Mouse (Mus musculus) gonadal fat pad, adult 2 months (tissue): ENCODE measurements around the gene Zfp369. TPM values are rescaled to one million over a fixed set of nuclear protein-coding genes. Genes with fewer than 3 reads are reported as not detected.
A peak's percentile ranks its signal among the peaks of the same experiment; 100 is the strongest.
"Not testable (repeated sequence)": the region's sequence is repeated elsewhere in the genome, so short reads cannot be mapped to it uniquely, and the experiment has no call there.

Experiments
- DNase-seq: peaks from one replicate; pipeline ENCODE4 v3.0.0-alpha.2; 2012; ENCODE audit warnings: low read depth
- polyA plus RNA-seq: library from polyadenylated mRNA; depleted of rRNA; stranded (reverse); fragments of >200 nt; gene quantifications from 2 replicates; pipeline ENCODE4 v1.2.3, GENCODE M21; 2012; rRNA removed

Zfp369 gene
- 14.3 and 15.1 TPM in 2 replicates for polyA plus RNA-seq

DNA sequence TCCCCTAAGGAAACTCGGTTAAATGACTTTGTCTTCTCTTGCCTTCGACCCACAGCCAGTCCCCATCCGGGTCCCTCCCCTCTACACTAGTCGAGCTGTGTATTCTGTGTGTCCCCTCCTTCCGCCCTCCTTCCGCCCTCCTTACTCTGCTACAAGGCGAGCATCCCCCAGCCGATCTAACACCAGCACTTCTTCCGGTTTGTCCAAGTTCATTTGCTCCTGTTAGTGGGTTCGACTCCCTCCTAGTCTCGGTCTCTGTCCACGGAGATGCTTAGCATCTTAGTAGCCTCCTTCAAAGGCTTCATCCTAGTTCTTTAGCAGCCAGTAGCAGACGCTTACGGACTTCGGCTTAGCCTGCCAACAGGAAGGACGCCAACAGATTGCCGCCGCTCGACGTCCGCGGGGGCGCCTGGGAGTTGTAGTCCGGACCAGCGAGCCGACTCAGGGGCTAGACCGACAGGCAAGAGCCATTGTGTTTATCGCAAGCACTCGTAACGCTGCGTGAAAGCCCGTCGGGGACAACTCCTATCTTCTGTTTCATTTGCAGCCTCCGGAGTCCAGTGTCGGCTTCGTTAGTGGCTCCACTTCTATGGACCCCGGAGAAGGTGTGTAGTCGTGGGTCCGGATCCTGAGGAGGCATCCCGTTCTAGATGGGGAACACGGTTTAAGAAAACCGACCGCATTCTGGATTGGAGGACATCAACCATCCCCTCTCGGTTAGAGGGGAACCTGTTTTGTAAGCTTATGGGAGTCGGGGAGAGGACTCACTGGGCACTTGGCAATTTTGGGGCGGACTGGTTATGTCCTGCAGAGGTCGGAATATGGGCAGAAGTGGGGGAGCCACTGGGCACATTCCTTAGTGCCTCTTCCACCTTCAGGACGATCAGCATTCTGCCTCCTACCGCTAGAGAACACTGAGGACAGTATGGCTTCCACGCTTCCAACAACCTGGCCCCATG lies at the start of gene Zfp369:
Gene Zfp369 (plus strand): TSS at position 432 of the 959 bp plus-strand sequence.
- peak; percentile 61 for DNase-seq

- DNase-seq = no peak
Observed at GRCm38 (mm10) chr13:65237211-65237610, 41.4 kb upstream of the Zfp369 start.

DNA sequence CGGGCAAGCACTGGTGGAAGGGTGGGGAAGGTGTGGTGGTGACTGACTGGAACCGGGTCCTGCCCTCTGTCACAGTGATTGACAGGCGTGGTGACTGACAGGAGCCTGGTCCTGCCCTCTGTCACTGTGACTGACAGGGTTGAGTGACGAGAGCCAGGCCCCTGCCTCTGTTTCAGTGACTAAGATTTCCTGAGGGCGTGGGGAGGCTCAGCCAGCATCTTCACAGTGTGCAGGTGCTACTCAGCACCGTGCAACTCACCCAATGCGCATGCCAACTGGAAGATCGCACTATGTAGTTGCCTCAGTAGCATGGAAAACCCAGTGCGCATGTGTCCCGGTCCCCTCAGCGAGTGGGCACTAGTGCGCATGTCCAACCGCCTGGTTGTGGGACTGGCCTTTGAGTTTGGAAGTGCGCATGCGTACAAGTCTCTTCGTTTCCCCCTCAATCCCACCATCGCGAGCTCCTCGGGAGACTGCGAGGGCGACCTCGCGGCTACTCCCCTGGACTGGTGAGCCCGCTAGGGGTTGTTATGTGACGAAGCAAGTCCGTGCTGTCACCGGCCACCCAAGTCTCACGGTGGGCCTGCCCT lies 38.0 kb upstream of the Zfp369 start:
- peak; percentile 75 for DNase-seq

DNA sequence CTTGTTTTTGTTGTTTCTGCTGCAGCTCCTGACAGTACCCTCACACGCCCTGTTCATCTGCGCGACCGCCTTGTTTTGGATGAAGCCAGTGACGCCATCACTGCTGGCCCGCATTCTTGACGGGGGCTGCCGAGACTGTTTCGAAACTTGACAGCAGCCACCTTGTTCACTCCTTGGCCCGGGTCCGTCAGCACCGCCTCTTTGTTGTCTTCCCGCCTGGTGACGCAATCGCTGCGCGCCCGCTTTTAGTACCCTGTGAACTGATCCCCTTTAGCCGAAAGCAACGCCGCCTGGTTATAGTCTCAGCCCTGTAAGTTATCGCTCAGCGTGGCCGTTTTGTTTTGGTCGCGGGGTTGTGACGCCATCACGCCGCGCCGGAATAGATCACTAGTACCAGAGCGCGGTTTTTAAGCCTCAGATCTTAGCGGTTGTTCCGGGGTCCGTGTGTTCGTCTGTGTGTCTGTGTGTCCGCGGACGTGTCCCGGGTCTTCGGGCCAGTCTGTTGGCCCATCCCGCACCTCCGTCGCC lies 37.5 kb upstream of the Zfp369 start:
- DNase-seq = peak; percentile 59

GRCm38 (mm10) chr13:65241627-65242318 lies 36.8 kb upstream of the Zfp369 start:
- no peak for DNase-seq

- no peak for DNase-seq
Observed at GRCm38 (mm10) chr13:65242319-65242787, 36.3 kb upstream of the Zfp369 start.

GRCm38 (mm10) chr13:65243273-65243672 lies 35.3 kb upstream of the Zfp369 start:
- no peak for DNase-seq

GRCm38 (mm10) chr13:65258175-65258954 lies 20.2 kb upstream of the Zfp369 start:
- no peak for DNase-seq

DNA sequence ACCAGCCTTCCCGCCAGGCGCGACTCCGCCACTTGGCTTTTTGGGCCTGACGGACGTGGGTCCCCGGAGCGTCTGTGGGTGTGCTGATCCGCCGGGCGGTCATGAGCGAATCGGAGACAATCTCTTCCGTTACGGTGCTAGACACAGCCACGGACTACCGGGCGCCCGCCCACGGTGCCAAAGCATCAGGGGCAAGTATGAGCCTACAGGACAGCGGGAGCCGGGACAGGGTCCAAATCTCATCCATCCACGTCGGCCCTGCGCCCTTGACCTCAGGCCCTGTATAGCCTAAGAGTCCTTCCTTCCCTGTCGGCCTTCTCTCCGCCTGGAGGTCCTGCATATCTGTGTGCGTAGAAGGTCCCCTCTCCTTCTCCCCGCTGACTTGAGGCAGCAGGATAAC lies 19.4 kb upstream of the Zfp369 start, which contains the start of gene Gm10775:
Gene Gm10775 (plus strand): TSS at position 301 of the 400 bp plus-strand sequence.
- DNase-seq = no peak

DNA sequence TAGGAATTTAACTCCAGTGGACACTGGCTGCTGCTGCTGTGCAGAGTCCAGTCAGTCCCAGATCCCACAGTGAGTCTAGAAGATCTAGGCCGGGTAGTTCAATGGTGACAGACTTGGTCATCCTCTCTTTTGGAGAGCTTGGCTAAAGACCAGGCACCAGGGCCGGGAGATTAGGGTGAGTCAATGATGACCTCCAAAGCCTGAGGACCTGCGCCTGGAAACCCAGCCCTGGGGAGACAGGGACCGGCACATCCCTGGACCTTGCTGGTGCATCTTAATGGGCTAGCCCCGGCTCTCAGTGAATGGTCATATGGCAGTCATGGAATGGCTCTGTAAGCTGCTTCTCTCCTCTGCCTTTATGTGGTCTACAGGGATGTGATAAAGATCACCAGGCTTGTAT lies 16.5 kb upstream of the Zfp369 start:
- DNase-seq = no peak

GRCm38 (mm10) chr13:65277994-65278382 lies 626 bp upstream of the Zfp369 start:
- no peak for DNase-seq

GRCm38 (mm10) chr13:65286771-65287170 lies 8.2 kb downstream of the Zfp369 start:
- no peak for DNase-seq

- DNase-seq = no peak
Observed at GRCm38 (mm10) chr13:65296354-65296753, 17.7 kb downstream of the Zfp369 start.

GRCm38 (mm10) chr13:65310849-65311248 lies 32.2 kb downstream of the Zfp369 start:
- DNase-seq = not testable (repeated sequence)

GRCm38 (mm10) chr13:65311311-65311755 lies 32.7 kb downstream of the Zfp369 start:
- no peak for DNase-seq

GRCm38 (mm10) chr13:65311826-65312225 lies 33.2 kb downstream of the Zfp369 start:
- DNase-seq = no peak

DNA sequence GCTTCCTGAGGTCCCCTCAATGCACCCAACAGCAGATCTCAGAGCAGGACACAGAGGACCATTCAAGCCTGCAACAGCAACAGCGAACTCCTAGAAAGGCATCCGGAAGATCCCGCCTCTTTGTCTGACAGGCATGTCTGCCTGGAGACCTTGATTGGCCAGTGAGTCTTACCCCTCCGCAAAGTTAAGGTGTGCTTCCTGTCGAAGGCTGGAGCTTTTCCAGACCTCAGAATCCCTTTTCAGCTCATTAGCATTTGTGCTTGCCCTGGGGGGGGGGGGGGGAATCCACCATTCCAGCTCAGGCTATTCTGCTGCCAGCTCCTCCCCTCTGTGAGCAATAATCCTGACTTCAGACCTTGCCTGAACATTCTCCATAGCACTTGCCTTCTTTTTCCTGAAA lies 69.9 kb downstream of the Zfp369 start:
- not testable (repeated sequence) for DNase-seq

DNA sequence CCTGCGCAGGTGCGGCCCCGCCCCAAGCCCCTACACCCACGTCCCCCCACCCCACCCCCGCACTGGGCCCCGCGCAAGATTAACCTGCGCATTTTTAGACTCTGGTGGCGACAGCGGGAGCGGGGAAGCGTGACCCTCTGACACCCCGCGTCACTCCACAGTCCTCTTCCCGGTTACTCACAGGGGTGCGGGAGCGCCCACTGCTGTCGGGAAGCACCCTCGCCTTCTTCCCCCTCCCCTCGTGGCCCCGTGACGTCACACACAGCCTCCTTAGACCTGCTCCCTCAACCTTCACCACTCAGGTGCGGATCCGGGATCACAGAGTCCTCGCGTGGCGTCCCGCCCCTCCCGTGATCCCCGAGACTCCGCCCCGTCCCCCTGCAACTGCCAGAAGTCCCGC lies 73.2 kb downstream of the Zfp369 start:
- not testable (repeated sequence) for DNase-seq
